Mouse (Mus musculus) A20 (cell line): ENCODE measurements at regions not wholly inside any gene's neighbourhood (a gene's known extent, or its start where the extent isn't known, plus 50 kb on each side); places are given as distances from the start of the nearest gene placed in this dataset.

Experiments
- DNase-seq: peaks from one replicate; pipeline ENCODE4 v3.0.0-alpha.2; 2011; ENCODE audit warnings: low read depth, low spot score

DNA sequence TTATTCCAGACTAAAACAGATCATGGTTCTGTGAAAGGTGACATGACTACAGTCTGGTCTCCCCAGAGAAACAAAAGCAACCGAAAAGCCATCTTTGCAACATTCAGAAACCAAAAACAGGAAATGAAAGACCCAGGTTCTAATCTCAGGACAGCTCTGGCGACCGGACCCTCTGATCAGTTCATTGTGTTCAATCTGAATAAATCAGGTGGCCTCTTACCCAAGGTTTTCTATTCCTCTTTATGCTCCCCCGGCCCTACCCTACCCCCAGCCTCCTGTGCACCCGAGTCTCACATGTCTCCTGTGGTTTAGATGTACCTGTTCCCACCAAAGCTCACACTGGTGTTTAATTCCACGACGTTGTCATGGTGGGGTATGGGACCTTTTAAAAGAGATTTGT lies 238.6 kb upstream of the Jmjd1c start:
- DNase-seq: peak; percentile 88

- DNase-seq: no peak
Observed at GRCm38 (mm10) chr10:66861421-66861820, 234.5 kb upstream of the Jmjd1c start.

DNA sequence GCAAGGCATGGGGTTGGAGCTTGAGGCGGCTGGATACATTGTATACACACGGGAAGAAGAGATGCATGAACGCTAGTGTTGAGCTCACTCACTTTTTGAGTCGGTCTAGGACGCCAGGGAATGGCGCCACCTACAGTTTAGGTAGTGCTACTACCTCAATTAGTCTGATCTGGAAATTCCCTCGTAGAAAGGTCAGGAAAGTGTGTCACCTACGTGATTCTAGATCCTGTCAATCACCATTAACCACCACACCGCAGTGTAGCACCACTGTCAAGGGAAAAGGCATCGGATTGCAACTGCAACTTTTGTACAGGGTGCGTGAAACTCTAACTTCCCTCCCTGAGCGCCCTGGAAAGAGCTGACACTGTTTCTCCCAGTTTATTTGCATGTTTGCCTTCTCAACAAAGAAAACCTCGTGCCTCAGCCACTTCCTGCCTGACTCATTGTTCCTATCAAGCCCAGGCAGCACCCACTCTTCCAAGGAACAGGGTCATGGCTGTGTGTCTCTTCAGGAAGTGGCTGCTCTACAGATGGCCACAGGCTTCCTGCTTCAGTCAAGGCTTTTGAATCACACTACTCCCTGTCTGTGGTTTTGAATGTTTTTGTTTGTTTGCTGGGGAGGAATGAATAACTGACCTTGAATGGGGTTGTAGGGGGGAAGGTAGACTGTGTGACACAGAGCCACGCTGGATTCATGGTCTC lies 231.6 kb upstream of the Jmjd1c start:
- DNase-seq: peak; percentile 70

- no peak for DNase-seq
Observed at GRCm38 (mm10) chr10:66865010-66865582, 230.8 kb upstream of the Jmjd1c start.

DNA sequence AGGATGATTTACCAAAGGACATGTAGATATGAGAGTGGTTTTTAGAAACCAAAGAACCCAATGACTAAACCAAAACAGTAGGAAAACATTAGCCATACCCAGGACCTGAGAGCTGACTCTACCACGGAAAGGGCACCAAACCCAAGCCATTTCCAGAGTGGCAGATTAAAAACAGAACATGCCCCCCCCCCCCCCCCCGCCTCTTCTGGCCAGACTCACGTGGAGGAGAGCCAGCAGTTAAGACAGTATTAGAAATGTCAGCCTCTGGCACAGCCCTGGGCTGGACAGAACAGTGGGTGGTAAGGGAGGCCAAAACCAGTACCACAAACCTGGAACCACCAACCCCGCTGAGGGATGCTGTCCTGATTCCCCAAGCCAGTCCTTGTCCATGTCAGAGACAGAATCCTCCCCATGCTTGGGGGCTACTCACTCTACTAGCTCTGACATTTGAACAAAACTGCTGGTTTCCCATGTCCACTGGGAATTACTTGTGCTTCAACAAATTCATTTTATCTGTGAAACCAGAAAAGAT lies 224.7 kb upstream of the Jmjd1c start:
- DNase-seq: no peak

DNA sequence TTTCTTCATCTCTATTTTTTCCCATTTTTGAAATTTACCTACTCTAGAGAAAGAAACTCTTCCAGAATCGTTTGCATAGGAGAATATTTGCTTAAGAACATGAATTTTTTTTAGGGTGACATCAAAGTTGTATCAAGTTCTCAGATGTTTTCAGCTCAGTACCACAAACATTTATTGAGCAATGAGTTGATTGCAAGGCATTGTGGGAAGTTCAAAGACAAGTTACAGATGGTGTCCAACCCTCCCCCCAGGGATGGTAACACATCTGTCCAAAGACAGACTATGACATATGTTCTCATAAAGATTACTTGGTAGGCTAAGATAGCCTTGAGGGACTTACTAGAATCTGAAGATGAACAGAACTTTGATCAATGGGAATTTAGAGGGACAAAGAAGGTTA lies 224.3 kb upstream of the Jmjd1c start:
- no peak for DNase-seq

GRCm38 (mm10) chr10:66873468-66873867 lies 222.5 kb upstream of the Jmjd1c start:
- DNase-seq: no peak

DNA sequence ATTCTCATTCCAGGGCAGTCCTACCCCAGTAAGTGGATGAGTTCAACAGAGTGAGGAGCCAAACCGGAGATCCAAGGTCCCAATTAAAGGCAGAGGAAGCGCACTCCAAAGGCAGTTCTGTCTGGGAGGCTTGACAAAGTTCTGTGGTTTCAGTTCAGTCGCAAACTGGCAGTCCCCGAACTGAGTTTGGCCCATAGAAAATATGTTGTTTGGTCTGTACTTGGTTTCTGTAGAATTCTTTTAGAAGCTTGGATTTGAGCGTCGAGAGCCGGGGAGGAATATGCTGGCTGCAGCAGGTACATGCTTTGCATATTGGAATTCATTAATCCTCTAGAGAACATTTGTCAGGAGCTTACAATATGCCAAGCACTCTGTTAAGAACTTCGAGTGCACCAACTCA lies 216.9 kb upstream of the Jmjd1c start:
- DNase-seq: no peak

GRCm38 (mm10) chr10:66882825-66883224 lies 213.1 kb upstream of the Jmjd1c start:
- DNase-seq: no peak

GRCm38 (mm10) chr10:66885575-66885974 lies 210.3 kb upstream of the Jmjd1c start:
- DNase-seq: no peak

DNA sequence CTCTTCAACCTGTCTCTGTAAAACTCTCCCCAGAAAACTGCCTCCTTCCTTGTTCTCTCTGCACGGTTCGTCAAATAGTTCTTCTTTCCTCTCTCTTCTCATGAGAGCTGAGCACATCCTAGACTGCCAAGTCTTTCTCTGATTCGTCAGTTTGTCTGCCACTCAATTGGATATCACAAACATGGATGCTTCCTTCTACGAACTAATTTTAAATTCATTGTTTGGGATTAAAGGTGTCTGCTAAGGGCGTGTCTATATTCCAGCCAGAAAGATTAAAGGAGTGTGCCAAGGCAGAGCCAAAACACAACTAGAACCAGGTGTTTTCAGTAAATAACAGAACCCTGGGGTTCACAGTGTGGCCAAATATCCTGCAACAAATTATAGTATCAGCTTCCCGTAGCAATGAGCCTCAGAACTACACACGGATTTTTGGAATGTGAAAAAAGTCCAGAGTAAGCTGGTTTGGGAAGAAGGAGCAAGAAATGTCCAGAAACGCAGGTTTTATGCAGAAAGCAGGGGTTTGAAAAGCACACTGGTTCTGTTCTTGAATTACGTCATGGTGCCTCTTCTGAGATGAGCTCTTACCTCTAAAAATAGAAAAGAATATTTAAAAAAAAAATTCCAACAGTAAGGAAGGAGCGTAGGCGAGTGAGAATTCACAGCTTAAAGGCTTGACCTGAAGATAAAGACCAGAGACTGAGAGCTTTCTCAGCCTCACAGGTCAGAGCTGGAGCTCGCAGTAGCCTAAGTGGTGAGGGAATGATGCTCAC lies 206.0 kb upstream of the Jmjd1c start:
- DNase-seq: no peak

DNA sequence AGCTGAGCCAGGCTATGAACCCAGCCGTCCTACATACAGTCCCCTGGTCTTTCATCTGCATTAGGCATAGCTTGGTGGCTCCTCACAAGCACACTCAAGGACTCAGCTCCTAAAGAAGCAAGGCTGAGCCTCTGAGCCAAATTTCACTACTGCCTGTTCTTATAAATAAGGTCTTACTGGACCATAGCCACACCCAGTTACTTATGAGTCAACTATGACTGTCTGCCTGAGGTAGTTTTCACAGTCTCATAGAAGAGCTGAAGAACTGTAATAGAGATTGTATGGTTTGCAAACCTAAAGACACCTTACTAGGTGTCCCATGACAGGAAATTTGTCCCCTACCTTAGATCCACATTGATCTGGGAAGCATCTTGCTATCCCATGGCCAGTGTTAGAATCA lies 204.1 kb upstream of the Jmjd1c start:
- DNase-seq: no peak

- DNase-seq: no peak
Observed at GRCm38 (mm10) chr10:66893836-66894235, 202.1 kb upstream of the Jmjd1c start.

GRCm38 (mm10) chr10:66896698-66897622 lies 199.0 kb upstream of the Jmjd1c start:
- no peak for DNase-seq

DNA sequence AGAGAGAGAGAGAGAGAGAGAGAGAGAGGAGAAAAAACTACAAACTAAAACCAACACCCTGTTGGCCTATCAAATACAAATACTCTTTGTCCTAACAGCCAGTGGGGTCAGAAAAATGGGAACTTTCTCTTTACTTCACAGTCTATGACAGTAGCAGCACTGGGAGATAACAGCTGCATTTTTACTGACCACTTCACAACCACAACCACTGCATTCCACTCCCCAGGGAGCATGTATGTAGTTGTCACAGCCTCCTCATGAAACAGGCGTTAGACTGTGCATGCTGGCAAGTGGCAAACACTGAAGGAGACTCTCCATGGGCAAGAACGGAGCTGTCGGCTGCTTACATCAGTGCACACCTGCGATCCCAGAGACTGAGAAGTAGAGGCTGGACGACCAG lies 196.2 kb upstream of the Jmjd1c start:
- no peak for DNase-seq

GRCm38 (mm10) chr10:66900781-66901180 lies 195.1 kb upstream of the Jmjd1c start:
- no peak for DNase-seq

DNA sequence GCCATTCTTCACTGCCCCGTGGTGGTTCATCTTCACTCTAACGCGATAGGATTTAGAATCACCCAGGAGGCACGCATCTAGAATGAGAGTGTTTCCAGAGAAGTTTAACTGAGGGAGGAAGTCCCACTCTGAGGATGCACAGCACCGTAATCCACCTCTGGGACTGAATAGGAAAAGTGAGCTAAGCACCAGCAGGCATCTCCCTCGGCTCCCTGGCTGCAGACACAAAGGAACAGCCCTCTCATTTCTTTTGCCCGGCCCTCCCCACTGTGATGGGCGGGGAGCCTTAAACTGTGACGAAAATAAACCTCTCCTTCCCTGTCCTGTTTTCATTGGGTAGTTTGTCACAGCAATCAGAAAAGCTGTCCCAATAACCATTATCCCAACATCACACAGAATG lies 194.1 kb upstream of the Jmjd1c start:
- DNase-seq: no peak

DNA sequence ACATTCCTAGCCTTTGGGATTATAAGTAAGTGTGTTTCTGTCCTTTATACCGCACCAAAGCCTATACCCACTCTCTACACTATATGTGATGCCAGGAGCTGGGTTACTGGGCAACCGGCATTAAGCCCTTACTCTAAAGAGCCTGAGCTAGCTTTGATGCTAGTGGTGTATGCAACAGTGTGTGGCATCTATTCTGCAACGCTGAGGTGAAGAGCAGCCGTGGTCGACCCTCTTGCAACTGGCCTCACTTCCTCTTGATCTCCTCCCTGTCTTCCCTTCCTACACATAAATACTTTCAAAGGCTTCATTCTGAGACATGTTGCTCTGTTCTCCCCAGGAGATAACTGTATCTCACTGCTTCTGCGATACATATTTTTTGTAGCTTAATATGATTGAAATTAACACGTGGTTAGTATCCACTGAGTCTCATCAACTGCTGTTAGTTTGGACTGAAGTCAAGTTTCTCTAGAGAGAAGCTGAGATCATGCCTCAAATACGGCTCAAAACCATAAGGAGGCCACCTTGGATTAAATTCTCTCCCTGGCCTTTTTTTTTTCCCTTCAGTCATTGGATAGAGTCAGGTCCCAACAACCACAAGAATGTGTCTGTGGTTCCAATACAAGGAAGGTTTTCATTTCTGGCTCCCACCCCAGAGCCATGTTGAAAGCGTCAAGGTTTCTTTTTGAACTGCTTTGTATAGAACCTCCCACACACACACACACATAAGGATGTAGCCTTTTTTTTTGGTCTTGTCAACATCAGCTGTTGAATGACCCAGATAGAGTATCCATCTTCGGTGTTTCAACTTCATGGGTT lies 191.2 kb upstream of the Jmjd1c start:
- no peak for DNase-seq

- DNase-seq: no peak
Observed at GRCm38 (mm10) chr10:66907842-66908241, 188.1 kb upstream of the Jmjd1c start.

GRCm38 (mm10) chr10:66909204-66909889 lies 186.6 kb upstream of the Jmjd1c start:
- DNase-seq: peak; percentile 76
